Mouse (Mus musculus) ovary, adult 18-20 months (tissue): ENCODE results near the gene Dzip1.

Experiments used
- DNase-seq: peaks from one replicate; pipeline ENCODE4 v3.0.0; 2022; ENCODE audit warnings: low spot score, mixed read lengths

The Dzip1 gene

DNA sequence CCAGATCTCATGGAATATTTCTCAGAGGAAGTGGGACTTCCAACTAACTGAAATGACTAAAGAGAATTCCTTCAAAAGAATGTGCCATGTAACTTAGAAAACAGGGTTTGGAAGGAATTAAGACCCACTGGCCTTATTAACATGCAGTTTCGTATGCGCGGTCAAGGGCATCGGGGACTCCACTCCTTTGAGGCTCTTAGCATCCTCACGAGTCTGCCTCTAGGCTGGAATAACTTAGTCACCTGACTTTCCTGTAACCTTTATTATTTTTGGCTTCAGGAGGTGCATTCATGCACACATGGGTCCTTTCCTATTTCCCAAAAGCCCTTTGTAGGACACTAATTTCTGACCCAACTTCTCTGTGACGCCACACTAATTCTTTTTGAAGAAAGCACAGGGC lies 92.0 kb downstream of the Dzip1 start:
- no peak for DNase-seq

DNA sequence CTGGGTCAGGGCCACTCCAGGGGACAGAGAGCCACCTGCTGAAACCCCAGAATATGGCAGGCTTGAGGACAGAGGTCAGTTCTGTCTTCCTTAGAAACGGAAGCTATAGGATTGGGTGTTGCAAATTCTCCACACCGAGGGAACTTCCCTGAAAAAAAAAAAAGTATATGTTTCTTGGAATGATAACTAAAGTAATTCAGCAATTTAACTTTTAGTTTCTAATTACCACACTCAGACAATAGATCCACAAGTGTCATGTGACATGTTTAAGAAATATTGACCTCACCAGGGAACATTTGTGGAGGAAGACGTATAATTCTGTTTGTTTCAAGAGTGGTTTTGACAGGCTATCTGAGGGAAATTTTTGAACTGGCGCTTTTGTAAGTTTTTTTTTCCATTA lies 93.7 kb downstream of the Dzip1 start:
- DNase-seq: no peak

DNA sequence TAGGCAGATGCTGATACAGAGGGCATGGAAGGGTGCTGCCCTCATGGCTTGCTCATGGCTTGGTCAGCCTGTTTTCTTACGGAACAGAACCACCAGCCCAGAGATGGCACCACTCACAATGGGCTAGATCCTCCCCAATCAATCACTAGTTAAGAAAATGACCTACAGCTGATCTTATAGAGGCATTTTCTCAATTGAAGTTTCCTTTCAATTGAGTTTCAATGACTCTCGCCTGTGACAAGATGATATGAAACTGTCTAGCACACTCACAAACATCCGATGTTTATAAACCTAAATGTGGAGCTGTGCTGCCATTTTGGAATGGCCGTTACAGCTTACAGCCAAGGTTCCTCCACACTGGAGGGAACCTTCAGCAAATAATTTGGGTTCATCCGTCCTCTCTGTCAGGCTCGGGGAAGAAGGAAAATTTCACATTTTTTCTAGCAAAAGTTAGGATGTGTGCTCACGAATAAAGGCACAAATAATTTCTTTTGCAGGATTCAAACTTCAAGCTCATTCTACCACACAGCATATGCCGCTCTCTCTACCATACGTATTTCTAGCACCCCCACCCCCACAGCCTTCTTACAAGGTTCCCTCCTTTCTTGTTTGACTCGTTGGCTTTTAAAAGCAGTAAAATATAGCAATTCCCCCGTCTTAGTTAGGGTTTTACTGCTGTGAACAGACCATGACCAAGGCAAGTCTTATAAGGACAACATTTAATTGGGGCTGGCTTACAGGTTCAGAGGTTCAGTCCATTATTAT lies 95.7 kb downstream of the Dzip1 start:
- no peak for DNase-seq

DNA sequence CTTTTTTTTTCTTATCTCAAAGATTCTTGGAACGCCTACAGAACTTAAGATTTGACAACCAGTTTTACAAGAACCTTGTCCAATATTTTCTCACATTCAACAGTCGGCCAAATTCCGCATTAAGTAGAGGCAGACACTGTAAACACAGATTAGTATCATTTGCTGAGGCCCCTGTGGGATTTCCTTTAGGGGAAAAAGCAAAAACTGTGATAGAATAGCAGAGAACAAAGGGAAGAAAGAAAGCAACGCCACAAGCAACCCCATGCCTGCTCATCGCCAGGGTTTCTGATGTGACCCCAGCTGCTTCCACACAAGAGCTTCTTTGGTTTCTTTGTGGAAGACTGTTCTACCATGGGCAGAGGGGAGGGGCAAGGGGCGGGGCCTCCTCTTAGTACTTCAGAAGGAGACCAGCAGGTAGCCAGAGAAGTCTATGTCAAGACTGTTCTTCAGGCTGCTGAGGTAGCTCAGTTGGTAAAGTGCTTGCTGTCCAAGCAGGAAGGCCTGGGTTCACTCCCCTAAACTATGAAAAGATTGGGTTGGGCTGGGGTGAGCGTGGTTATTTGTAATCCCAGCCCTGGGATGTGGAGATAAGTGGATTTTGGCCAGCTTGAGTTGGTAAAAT lies 97.9 kb downstream of the Dzip1 start:
- no peak for DNase-seq

DNA sequence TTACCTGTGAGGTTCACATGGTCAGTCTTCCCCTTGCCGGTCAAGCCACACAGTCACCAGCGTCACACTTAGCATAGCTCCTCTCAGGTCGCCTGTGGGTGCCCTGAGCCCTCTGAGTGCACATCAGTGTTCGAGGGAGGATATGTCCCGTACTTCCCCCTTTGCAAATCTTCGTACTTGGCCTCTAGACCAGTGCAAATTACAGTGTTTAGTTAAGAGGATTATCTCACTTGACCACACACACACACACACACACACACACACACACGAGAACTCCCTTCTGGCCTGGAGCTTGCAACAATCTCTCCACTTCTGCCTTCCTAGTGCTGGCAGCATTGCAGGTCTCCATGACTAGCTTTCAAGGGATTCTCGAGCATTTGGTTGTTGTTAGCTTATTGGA lies 98.9 kb downstream of the Dzip1 start:
- DNase-seq: no peak
